8 mouse cellular contexts compared by ENCODE assay signal in the genomic region with DNA sequence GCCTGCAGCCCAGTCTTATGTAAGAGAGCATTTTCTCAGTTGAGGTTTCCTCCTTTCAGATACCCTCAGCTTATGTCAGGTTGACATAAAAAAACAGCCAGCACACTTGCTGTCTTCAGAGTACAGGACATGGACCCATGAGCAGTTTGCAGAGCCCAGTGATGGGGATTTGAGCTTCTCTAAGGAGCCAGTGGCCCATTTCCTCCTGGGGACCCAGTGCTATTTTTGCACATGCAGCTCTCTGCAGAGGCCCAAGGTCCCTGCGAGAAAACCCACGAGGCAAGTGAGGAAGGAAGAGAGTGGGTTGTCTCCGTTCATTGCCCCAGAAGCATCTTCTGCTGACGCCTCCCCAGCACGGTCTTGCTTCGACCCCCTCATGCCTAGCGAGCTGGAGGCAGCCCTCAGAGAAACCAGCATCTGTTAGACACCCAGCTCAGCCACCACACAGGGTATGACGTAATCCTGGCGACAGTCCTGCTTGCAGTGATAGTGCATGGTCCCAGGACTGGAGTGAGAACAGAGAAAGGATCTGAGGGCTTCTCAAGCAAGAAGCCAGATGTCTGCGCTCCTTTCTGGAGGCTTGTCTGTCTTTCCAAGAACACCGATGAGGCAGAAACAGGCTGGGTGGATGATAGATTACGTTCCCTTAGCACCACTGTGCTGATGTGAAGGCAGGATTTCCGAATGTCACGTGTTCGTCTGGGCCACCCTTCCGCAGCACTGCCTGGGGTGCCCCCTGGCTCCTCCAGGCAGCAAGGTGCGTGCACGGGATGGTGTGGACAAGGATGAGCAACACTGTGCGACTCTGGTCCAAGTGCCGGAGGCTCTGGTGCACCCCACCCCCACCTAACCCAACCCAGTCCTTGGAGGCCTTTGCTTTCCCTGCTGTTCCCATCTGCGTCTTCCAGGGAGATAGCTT. TPM values are rescaled to one million over a fixed set of nuclear protein-coding genes. Genes with fewer than 3 reads are reported as not detected.
A peak's percentile ranks its signal among the peaks of the same experiment; 100 is the strongest.
DNase-seq lines count a peak whose midpoint lies in the region; ATAC-seq lines count a peak whose summit lies in the region.

No protein-coding gene starts in this region.

- H3K9me3 ChIP-seq in neural tube, embryonic 12.5 days: peaks cover 5% of the 10 kb centered on the region; the same call in 1 of the 2 replicates

- peak overlapping the region; percentile 41 for H3K9ac ChIP-seq in neural tube, embryonic 12.5 days

- peaks cover 12% of the 10 kb centered on the region; the same call in 1 of the 2 replicates for H3K36me3 ChIP-seq in neural tube, embryonic 12.5 days

- no peak overlapping the region for H3K4me3 ChIP-seq in neural tube, embryonic 12.5 days

- 46% methylated on average over 21 of the region's 21 CpGs for WGBS in neural tube, embryonic 12.5 days

- ATAC-seq in hematopoietic stem cell, adult 5-6 weeks (replicated peaks in 1 of 2; ENCODE audit: insufficient read depth in 1 of 2, low FRiP score in 2 of 2, low TSS enrichment in 1 of 2, low read depth in 1 of 2, poor library complexity in 2 of 2, severe bottlenecking in 2 of 2): peak; percentile 80 to 82
- peak; percentile 57 for ATAC-seq in neural tube, embryonic 12.5 days (ENCODE audit: low FRiP score, low read depth)

- peak; percentile 42 to 64 for DNase-seq in adrenal gland, adult (ENCODE audit: inconsistent age in 2 of 2, low spot score in 1 of 2)
- DNase-seq in adrenal gland, adult 8-10 months: no peak
- DNase-seq in cerebellum, adult 11-12 months: peak; percentile 85
- DNase-seq in frontal cortex, postnatal 14 days (ENCODE audit: low spot score in 2 of 2): peak; percentile 70 to 76
- DNase-seq in left cerebral cortex, adult 9 months (ENCODE audit: low spot score in 2 of 2): peak; percentile 69 to 93
- DNase-seq in Muller cell, postnatal 12 days (ENCODE audit: inconsistent ontology term): no peak

- H3K4me1 ChIP-seq in neural tube, embryonic 12.5 days: peaks cover 40% of the 10 kb centered on the region

- no peaks in the 10 kb centered on the region for H3K27me3 ChIP-seq in neural tube, embryonic 12.5 days (replicated peaks)

- peak overlapping the region; percentile 38 for H3K4me2 ChIP-seq in neural tube, embryonic 12.5 days (replicated peaks)

- H3K27ac ChIP-seq in neural tube, embryonic 12.5 days: peak overlapping the region; percentile 83

RNA-seq across cellular contexts. Expression of gene Clstn1, which starts 24.0 kb away (rescaled TPM):
- total RNA-seq in adrenal gland, adult 8-10 months (2022): 100 to 1,000 TPM; 106 to 164 (median 136) TPM
- 12.7 and 15.2 TPM in 2 replicates for total RNA-seq in hematopoietic stem cell, adult 5-6 weeks (2017)
- polyA plus RNA-seq in neural tube, embryonic 12.5 days (2016; fragmentation: Nextera tagmentation; extraction: Ambion mirVana): 133 and 138 TPM in 2 replicates

RNA-seq across cellular contexts. Expression of gene Ctnnbip1, which starts 44.2 kb away (rescaled TPM):
- total RNA-seq in adrenal gland, adult 8-10 months (2022): 10 to 100 TPM; 25.3 to 34.5 (median 29.7) TPM
- 9.6 and 9.7 TPM in 2 replicates for total RNA-seq in hematopoietic stem cell, adult 5-6 weeks (2017)
- polyA plus RNA-seq in neural tube, embryonic 12.5 days (2016; fragmentation: Nextera tagmentation; extraction: Ambion mirVana): 75.6 and 89.2 TPM in 2 replicates

Comparison
In these comparisons a context has a peak if more than half of its experiments do, and no peak if none do; other contexts are left out.
1. DNase-seq: peak in adrenal gland, adult (2 of 2), cerebellum, adult 11-12 months (single experiment), frontal cortex, postnatal 14 days (2 of 2) and left cerebral cortex, adult 9 months (2 of 2); none in adrenal gland, adult 8-10 months (single experiment) and Muller cell, postnatal 12 days (single experiment).